Mouse (Mus musculus) limb, embryonic 11.5 days (tissue): ENCODE measurements around the gene Rpp25l. TPM values are rescaled to one million over a fixed set of nuclear protein-coding genes. Genes with fewer than 3 reads are reported as not detected.
"Not testable (repeated sequence)": the region's sequence is repeated elsewhere in the genome, so short reads cannot be mapped to it uniquely, and the experiment has no call there.

ENCODE experiments used
- ATAC-seq: fragments of 200-750 bp; cut with Nextera tagmentation; 2 replicates; pipeline ENCODE4 v1.8.0; 2017; ENCODE audit warnings: low read depth; ENCODE audit not compliant: insufficient number of reproducible peaks, low FRiP score, low TSS enrichment
- DNase-seq: peaks from one replicate; pipeline ENCODE4 v3.0.0-alpha.2; 2015; ENCODE audit warnings: low spot score
- H3K27ac ChIP-seq: fragments of 300-500 bp; sonication (generic); replicated peaks from 2 replicates; pipeline ENCODE4 v1.5.1; 2014; ENCODE audit warnings: low read depth, mild to moderate bottlenecking, low read length
- H3K27me3 ChIP-seq: fragments of 300-500 bp; sonication (generic); 2 replicates; pipeline ENCODE4 v1.6.1; 2014; ENCODE audit warnings: mild to moderate bottlenecking, low read length, mixed read lengths; ENCODE audit not compliant: control insufficient read depth, insufficient read depth
- H3K36me3 ChIP-seq: fragments of 300-500 bp; sonication (generic); 2 replicates; pipeline ENCODE4 v1.6.1; 2014; ENCODE audit warnings: mild to moderate bottlenecking, low read length, moderate library complexity, mixed read lengths; ENCODE audit not compliant: control insufficient read depth, insufficient read depth
- H3K4me1 ChIP-seq: fragments of 300-500 bp; sonication (generic); 2 replicates; pipeline ENCODE4 v1.6.1; 2014; ENCODE audit warnings: low read length, mixed read lengths; ENCODE audit not compliant: control insufficient read depth, insufficient read depth
- H3K4me2 ChIP-seq: fragments of 300-500 bp; sonication (generic); 2 replicates; pipeline ENCODE4 v1.6.1; 2014; ENCODE audit warnings: low read depth, mild to moderate bottlenecking, moderate library complexity; ENCODE audit not compliant: severe bottlenecking
- H3K4me3 ChIP-seq: fragments of 300-500 bp; sonication (generic); 2 replicates; pipeline ENCODE4 v1.5.1; 2014; ENCODE audit warnings: low read depth, low read length
- H3K9ac ChIP-seq: fragments of 300-500 bp; sonication (generic); 2 replicates; pipeline ENCODE4 v1.6.1; 2014; ENCODE audit warnings: mild to moderate bottlenecking, low read length
- H3K9me3 ChIP-seq: fragments of 300-500 bp; sonication (generic); 2 replicates; pipeline ENCODE4 v1.6.1; 2016; ENCODE audit warnings: low read length; ENCODE audit not compliant: control insufficient read depth
- WGBS: fragments of 180-500 bp; shearing (Covaris S2); extraction: QIAGEN DNeasy Blood & Tissue Kit; methylation state at CpG from one replicate; pipeline ENCODE4 v1.1.7; 2014; 5-methylcytosine and 5-hydroxymethylcytosine counted together
- polyA plus RNA-seq: library from polyadenylated mRNA; unstranded; fragments of >200 nt; fragmentation: Nextera tagmentation; extraction: Ambion mirVana; gene quantifications from 2 replicates; pipeline ENCODE4 v1.2.1, GENCODE M21; 2014

The Rpp25l gene
- polyA plus RNA-seq, 1 experiment from 2014 or later: 99.3 TPM

- Histone ChIP-seq H3K27me3 (peaks cover 16% of the 10 kb centered on the region), H3K4me2 (0 out of 2 replicates have a peak overlapping the region, but pooled peaks have one; percentile 7)
- H3K9ac ChIP-seq, H3K27ac ChIP-seq, ATAC-seq, DNase-seq, H3K4me3 ChIP-seq, H3K36me3 ChIP-seq, H3K9me3 ChIP-seq, H3K4me1 ChIP-seq: not testable (repeated sequence)
- WGBS: 2% methylated on average over 23 of the region's 27 CpGs
Observed at GRCm38 (mm10) chr4:41684131-41684930, 29.0 kb downstream of the Rpp25l start.

- DNase-seq, ATAC-seq: not testable (repeated sequence)
Observed at GRCm38 (mm10) chr4:41683303-41683702, 30.0 kb downstream of the Rpp25l start.

GRCm38 (mm10) chr4:41682789-41683188, 30.5 kb downstream of the Rpp25l start:
- Histone ChIP-seq H3K4me2 (no peak overlapping the region), H3K4me1 (peaks cover 5% of the 10 kb centered on the region), H3K36me3 (no peaks in the 10 kb centered on the region), H3K4me3 (no peak overlapping the region), H3K27ac (no peak overlapping the region), H3K9me3 (no peaks in the 10 kb centered on the region), H3K9ac (no peak overlapping the region), H3K27me3 (peaks cover 30% of the 10 kb centered on the region)
- ATAC-seq (no peak), DNase-seq (no peak)
- WGBS: 21% methylated on average over 6 of the region's 6 CpGs

More at GRCm38 (mm10) chr4:41683303-41683702, 30.0 kb downstream of the Rpp25l start:
- H3K4me3 ChIP-seq, H3K9me3 ChIP-seq, H3K4me1 ChIP-seq, H3K4me2 ChIP-seq, H3K9ac ChIP-seq, H3K27ac ChIP-seq, H3K36me3 ChIP-seq: not testable (repeated sequence)
- 0% methylated on average over 2 of the region's 27 CpGs for WGBS
- H3K27me3 ChIP-seq: peaks cover 25% of the 10 kb centered on the region

GRCm38 (mm10) chr4:41681947-41682346, 31.4 kb downstream of the Rpp25l start:
- H3K4me3 ChIP-seq: no peak overlapping the region
- H3K9ac ChIP-seq: no peak overlapping the region
- ATAC-seq (no peak), DNase-seq (no peak)
- no peaks in the 10 kb centered on the region for H3K36me3 ChIP-seq
- no peaks in the 10 kb centered on the region for H3K9me3 ChIP-seq
- no peak overlapping the region for H3K4me2 ChIP-seq
- H3K27me3 ChIP-seq: peaks cover 38% of the 10 kb centered on the region
- no peak overlapping the region for H3K27ac ChIP-seq
- WGBS: 60% methylated on average over 10 of the region's 10 CpGs
- H3K4me1 ChIP-seq: peaks cover 5% of the 10 kb centered on the region

- H3K4me2 ChIP-seq: no peak overlapping the region
- 68% methylated on average over 4 of the region's 4 CpGs for WGBS
- H3K27me3 ChIP-seq: peaks cover 46% of the 10 kb centered on the region
- H3K27ac ChIP-seq: no peak overlapping the region
- no peak overlapping the region for H3K9ac ChIP-seq
- no peak overlapping the region for H3K4me3 ChIP-seq
- peaks cover 5% of the 10 kb centered on the region for H3K4me1 ChIP-seq
- H3K36me3 ChIP-seq: no peaks in the 10 kb centered on the region
- ATAC-seq (no peak), DNase-seq (no peak)
- H3K9me3 ChIP-seq: no peaks in the 10 kb centered on the region
Observed at GRCm38 (mm10) chr4:41681176-41681575, 32.2 kb downstream of the Rpp25l start.

- no peak for ATAC-seq
- no peak overlapping the region for H3K4me3 ChIP-seq
- no peak overlapping the region for H3K4me2 ChIP-seq
- WGBS: 67% methylated on average over 1 of the region's 2 CpGs
- no peaks in the 10 kb centered on the region for H3K36me3 ChIP-seq
- H3K9me3 ChIP-seq: no peaks in the 10 kb centered on the region
- H3K27me3 ChIP-seq: peaks cover 63% of the 10 kb centered on the region
- H3K27ac ChIP-seq: no peak overlapping the region
- H3K9ac ChIP-seq: no peak overlapping the region
- no peak for DNase-seq
- H3K4me1 ChIP-seq: peaks cover 5% of the 10 kb centered on the region
Observed at GRCm38 (mm10) chr4:41679291-41679690, 34.0 kb downstream of the Rpp25l start.

- Histone ChIP-seq H3K4me3 (no peak overlapping the region), H3K27me3 (peaks cover 67% of the 10 kb centered on the region), H3K36me3 (no peaks in the 10 kb centered on the region), H3K4me2 (no peak overlapping the region), H3K27ac (no peak overlapping the region), H3K4me1 (peaks cover 5% of the 10 kb centered on the region), H3K9me3 (no peaks in the 10 kb centered on the region), H3K9ac (no peak overlapping the region)
- 78% methylated on average over 6 of the region's 6 CpGs for WGBS
- no peak for DNase-seq
- no peak for ATAC-seq
Observed at GRCm38 (mm10) chr4:41678863-41679262, 34.5 kb downstream of the Rpp25l start.

- ATAC-seq (no peak), DNase-seq (no peak)
- Histone ChIP-seq H3K9ac (no peak overlapping the region), H3K4me3 (no peak overlapping the region), H3K36me3 (no peaks in the 10 kb centered on the region), H3K4me2 (no peak overlapping the region), H3K4me1 (peaks cover 8% of the 10 kb centered on the region), H3K9me3 (no peaks in the 10 kb centered on the region), H3K27ac (no peak overlapping the region), H3K27me3 (peaks cover 76% of the 10 kb centered on the region)
- 51% methylated on average over 12 of the region's 13 CpGs for WGBS
Observed at GRCm38 (mm10) chr4:41677006-41677629, 36.2 kb downstream of the Rpp25l start.
